Mouse (Mus musculus): ENCODE measurements around the gene Ms4a6d. TPM values are rescaled to one million over a fixed set of nuclear protein-coding genes. Genes with fewer than 3 reads are reported as not detected.
"Not testable (repeated sequence)": the region's sequence is repeated elsewhere in the genome, so short reads cannot be mapped to it uniquely, and the experiment has no call there.

The Ms4a6d gene
- total RNA-seq, 2 experiments from 2014 or later, result 3.7 to 4.4 TPM

- not testable (repeated sequence) for DNase-seq (ENCODE audit: low spot score in 2 of 2)
Observed at GRCm38 (mm10) chr19:11559560-11559959, 45.1 kb downstream of the Ms4a6d start.

DNA sequence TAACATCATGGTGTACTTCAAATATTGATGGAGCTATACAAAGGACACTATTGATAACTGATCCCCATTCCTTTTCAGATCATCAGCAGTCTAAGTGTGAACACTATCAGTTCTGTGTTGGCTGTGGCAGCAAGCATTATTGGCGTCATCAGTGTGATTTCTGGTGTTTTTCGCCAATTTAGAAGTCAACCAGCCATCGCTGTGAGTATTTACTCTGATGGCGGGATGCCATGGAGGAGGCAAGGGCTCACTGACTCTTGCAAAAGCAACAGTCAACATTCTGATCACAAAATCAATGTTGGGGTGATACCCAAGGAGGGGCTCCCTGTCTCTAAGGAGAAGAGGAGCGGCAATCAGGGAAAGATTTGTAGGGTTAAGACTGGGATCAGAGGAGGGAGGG is 49.9 kb downstream of the Ms4a6d start:
- no peak for DNase-seq (ENCODE audit: low spot score in 2 of 2)

GRCm38 (mm10) chr19:11547911-11548310 is 56.7 kb downstream of the Ms4a6d start:
- no peak for DNase-seq (ENCODE audit: low spot score in 2 of 2)

GRCm38 (mm10) chr19:11544383-11544782 is 60.3 kb downstream of the Ms4a6d start:
- DNase-seq (ENCODE audit: low spot score in 2 of 2), result not testable (repeated sequence)

DNA sequence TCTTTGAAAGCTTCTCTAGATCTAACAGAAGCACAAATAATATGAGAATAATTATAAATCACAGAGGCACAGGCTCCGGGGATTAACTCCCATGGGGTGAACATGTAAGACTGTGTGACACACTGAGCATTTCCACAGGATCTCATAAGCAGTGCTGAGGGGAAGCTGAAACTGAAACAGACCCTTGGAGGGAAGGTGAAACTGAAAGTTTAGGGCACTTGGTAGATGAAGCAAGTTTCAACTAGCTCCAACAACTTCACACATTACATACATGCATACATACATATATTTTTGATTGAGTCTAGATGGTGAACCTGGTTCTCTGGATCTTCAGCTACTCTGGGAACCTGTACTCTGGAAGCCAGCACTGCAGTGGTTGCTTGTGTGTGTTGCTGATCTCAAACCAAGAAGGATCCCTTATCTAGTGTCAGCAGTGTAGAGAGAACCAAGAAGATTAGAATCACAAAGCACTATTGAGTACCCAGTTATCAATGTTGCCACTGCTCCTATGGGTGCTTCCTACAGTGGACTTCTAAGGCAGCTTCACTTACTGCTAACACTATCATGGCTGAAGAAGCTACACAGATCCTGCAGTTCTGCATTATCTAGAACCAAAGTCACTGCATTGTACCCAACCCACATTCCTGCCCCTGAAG is 64.4 kb downstream of the Ms4a6d start:
- not testable (repeated sequence) for DNase-seq (ENCODE audit: low spot score in 2 of 2)

DNA sequence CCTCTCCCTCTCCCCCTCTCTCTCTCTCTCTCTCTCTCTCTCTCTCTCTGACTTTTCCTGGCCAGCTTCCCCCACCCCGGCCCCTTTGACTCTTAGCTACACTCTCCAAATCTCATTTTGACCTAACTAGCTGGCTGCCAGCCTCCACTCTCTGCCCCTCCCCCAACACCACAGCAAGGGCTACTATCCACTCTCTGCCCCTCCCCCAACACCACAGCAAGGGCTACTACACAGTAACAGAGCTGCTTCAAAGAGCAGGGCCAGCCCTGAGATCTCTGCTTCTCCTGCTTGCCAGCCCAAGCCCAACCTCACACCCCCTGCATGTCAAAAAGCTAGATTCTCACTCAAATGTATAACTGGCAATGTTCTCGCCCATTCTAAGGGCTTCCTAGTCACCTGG is 67.3 kb downstream of the Ms4a6d start:
- no peak for DNase-seq (ENCODE audit: low spot score in 2 of 2)

Other genes starting within 250 kb of the Ms4a6d start
- 1 to 10 TPM; 5.4 to 6.5 TPM for gene Ms4a4a, start 229.3 kb downstream of the Ms4a6d start, total RNA-seq (2021)
- not detected for gene Ms4a4c, start 200.1 kb downstream of the Ms4a6d start, total RNA-seq (2021)
- gene Ms4a4b, start 161.3 kb downstream of the Ms4a6d start, total RNA-seq (2021), result 1 to 10 TPM in 1 of 2 experiments, under 1 TPM in 1; 0.71 to 1.6 TPM
- 10 to 100 TPM; 10.2 to 10.3 TPM for gene Ms4a6c, start 135.5 kb downstream of the Ms4a6d start, total RNA-seq (2021)
- not detected for gene Gm8369, start 118.9 kb downstream of the Ms4a6d start, total RNA-seq (2021)
- gene Ms4a6b, start 88.3 kb downstream of the Ms4a6d start, total RNA-seq (2021), result 1 to 10 TPM; 4.4 to 5.5 TPM
- under 1 TPM; 0.39 to 0.68 TPM for gene Ms4a4d, start 68.0 kb downstream of the Ms4a6d start, total RNA-seq (2021)
- under 1 TPM; 0.20 to 0.98 TPM for gene Ms4a2, start 18.9 kb upstream of the Ms4a6d start, total RNA-seq (2021)
- 1 to 10 TPM in 1 of 2 experiments, under 1 TPM in 1; 0.53 to 1.2 TPM for gene Ms4a3, start 36.0 kb upstream of the Ms4a6d start, total RNA-seq (2021)
- gene Oosp2, start 55.7 kb upstream of the Ms4a6d start, total RNA-seq (2021), result not detected
- gene Oosp1, start 86.3 kb upstream of the Ms4a6d start, total RNA-seq (2021), result under 1 TPM in 1 of 2 experiments, not detected in 1; 0.96 TPM
- not detected for gene Oosp3, start 92.2 kb upstream of the Ms4a6d start, total RNA-seq (2021)
- not detected for gene Gif, start 142.7 kb upstream of the Ms4a6d start, total RNA-seq (2021)
- gene Mrpl16, start 165.5 kb upstream of the Ms4a6d start, total RNA-seq (2021), result 10 to 100 TPM; 48.8 to 53.8 TPM
- 10 to 100 TPM in 1 of 2 experiments, 1 to 10 TPM in 1; 7.9 to 12.2 TPM for gene Stx3, start 214.6 kb upstream of the Ms4a6d start, total RNA-seq (2021)
- gene Olfr1417, start 234.4 kb upstream of the Ms4a6d start, total RNA-seq (2021), result not detected

All from adrenal gland, postnatal 4 days (tissue).